Mouse (Mus musculus) MEL (cell line): ENCODE results near the gene Sec23a.

Experiments
- CHD1 ChIP-seq: IDR thresholded peaks from 2 replicates; pipeline ENCODE4 v1.6.1; 2012; ENCODE audit warnings: low read depth, mild to moderate bottlenecking, inconsistent platforms, low read length, improper control_type of control experiment
- CTCF ChIP-seq, 3 experiments: IDR thresholded peaks in 2 of 3; conservative IDR thresholded peaks in 1 of 3; 2 replicates each; pipeline ENCODE4 v1.5.1; 2011 to 2012; ENCODE audit warnings: low read length in 3 of 3, low read depth in 2 of 3, mild to moderate bottlenecking in 2 of 3, improper control_type of control experiment in 1 of 3, inconsistent platforms in 1 of 3, mixed read lengths in 1 of 3, moderate library complexity in 1 of 3; ENCODE audit not compliant: control insufficient read depth in 1 of 3, insufficient read depth in 1 of 3, poor library complexity in 1 of 3, severe bottlenecking in 1 of 3
- HCFC1 ChIP-seq: IDR thresholded peaks from 2 replicates; pipeline ENCODE4 v1.6.1; 2012; ENCODE audit warnings: low read depth, mild to moderate bottlenecking, inconsistent platforms, low read length, improper control_type of control experiment, moderate library complexity
- MEF2A ChIP-seq: IDR thresholded peaks from 2 replicates; pipeline ENCODE4 v1.6.1; 2014; ENCODE audit warnings: low read depth, mild to moderate bottlenecking, inconsistent platforms, low read length, improper control_type of control experiment; ENCODE audit not compliant: poor library complexity, insufficient replicate concordance, severe bottlenecking; ENCODE audit errors: extremely low read depth
- NELFE ChIP-seq: IDR thresholded peaks from 2 replicates; pipeline ENCODE4 v1.6.1; 2011; ENCODE audit warnings: low read depth, low read length, improper control_type of control experiment
- NRF1 ChIP-seq: IDR thresholded peaks from 2 replicates; pipeline ENCODE4 v1.6.1; 2014; ENCODE audit warnings: low read depth, mild to moderate bottlenecking, inconsistent platforms, low read length, improper control_type of control experiment, moderate library complexity; ENCODE audit not compliant: poor library complexity, insufficient read depth, severe bottlenecking
- POLR2A ChIP-seq, 2 experiments: IDR thresholded peaks; 2 replicates each; pipeline ENCODE4 v1.6.1; 2011 to 2012; ENCODE audit warnings: low read length in 2 of 2, mild to moderate bottlenecking in 2 of 2, control low read depth in 1 of 2, improper control_type of control experiment in 1 of 2, low read depth in 1 of 2, moderate library complexity in 1 of 2; ENCODE audit not compliant: control insufficient read depth in 1 of 2, insufficient read depth in 1 of 2, poor library complexity in 1 of 2
- USF2 ChIP-seq, 2 experiments: IDR thresholded peaks; 2 replicates each; pipeline ENCODE4 v1.6.1; 2011 to 2012; ENCODE audit warnings: improper control_type of control experiment in 2 of 2, low read length in 2 of 2, borderline replicate concordance in 1 of 2, inconsistent platforms in 1 of 2, low read depth in 1 of 2, mild to moderate bottlenecking in 1 of 2; ENCODE audit not compliant: insufficient read depth in 1 of 2

GRCm38 (mm10) chr12:59056222-59056621, 44.4 kb upstream of the Sec23a start:
- no peak for TF ChIP-seq NRF1
- no peak for TF ChIP-seq CTCF (IDR thresholded peaks at IDR 0.05 in 2 of 3, conservative IDR thresholded peaks at IDR 0.05 in 1 of 3; ENCODE audit: control insufficient read depth in 1 of 3, insufficient read depth in 1 of 3, low read depth in 2 of 3, low read length in 3 of 3, poor library complexity in 1 of 3, severe bottlenecking in 1 of 3)
- TF ChIP-seq POLR2A (IDR thresholded peaks at IDR 0.05; ENCODE audit: control insufficient read depth in 1 of 2, insufficient read depth in 1 of 2, low read depth in 1 of 2, low read length in 2 of 2, poor library complexity in 1 of 2): no peak; a peak in 1 of 4 replicates
- no peak for TF ChIP-seq HCFC1
- TF ChIP-seq NELFE: no peak
- TF ChIP-seq MEF2A: no peak
- TF ChIP-seq USF2 (IDR thresholded peaks at IDR 0.05; ENCODE audit: borderline replicate concordance in 1 of 2, insufficient read depth in 1 of 2, low read depth in 1 of 2, low read length in 2 of 2): no peak
- 0 out of 2 replicates have a peak, but pooled peaks have one; percentile 16 for TF ChIP-seq CHD1
